Mouse (Mus musculus) retina, postnatal 7 days (tissue): ENCODE measurements around the gene Rbm19.

Experiments used
- DNase-seq: peaks from one replicate; pipeline ENCODE4 v3.0.0-alpha.2; 2012; ENCODE audit warnings: low read depth, low spot score

Rbm19 gene

DNA sequence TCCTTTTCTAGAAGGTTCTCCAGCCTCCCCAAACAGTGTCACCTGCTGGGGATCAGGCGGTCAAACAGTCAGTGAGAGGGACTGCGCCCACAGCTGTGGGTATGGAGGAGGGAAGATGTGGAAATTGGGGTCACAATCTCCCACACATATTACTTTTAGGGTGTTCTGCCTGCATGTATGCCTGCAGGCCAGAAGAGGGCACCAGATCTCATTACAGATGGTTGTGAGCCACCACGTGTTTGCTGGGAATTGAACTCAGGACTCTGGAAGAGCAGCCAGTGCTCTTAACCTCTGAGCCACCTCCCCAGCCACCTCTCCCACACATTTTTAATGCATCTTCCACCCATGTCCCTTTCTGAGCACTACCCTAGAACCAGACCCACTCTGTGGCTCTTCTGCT is 88.1 kb downstream of the Rbm19 start:
- DNase-seq: no peak

DNA sequence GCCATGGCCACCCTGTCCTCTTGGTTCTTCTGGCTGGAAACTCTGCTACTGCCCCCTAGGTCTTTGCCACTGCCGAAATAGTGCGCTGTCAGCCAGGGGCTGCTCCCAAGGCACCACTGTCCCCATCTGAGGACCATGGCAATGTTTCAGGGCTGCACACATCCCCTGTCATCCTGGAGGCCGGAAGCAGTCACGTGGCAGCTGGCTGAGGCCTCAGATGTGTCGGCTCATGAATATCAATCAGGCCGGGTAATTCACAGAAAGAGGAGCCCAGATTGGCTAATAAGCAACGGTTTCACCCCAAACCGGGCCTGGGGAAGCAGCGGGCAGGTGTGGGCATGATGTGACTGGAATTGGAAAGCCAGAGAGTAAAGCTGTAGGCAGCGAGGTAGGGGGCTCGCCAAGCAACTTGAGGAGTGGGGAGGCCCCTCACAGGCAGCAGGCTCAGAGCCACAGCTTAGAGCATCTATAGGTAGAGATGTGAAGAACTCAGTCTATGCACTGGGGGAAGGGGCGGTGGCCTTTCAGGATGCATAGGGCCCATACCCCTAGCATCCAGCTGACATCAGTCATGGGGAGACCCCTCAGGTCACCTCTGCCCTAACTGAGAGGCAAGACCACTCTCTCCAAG is 90.2 kb downstream of the Rbm19 start:
- DNase-seq: no peak

DNA sequence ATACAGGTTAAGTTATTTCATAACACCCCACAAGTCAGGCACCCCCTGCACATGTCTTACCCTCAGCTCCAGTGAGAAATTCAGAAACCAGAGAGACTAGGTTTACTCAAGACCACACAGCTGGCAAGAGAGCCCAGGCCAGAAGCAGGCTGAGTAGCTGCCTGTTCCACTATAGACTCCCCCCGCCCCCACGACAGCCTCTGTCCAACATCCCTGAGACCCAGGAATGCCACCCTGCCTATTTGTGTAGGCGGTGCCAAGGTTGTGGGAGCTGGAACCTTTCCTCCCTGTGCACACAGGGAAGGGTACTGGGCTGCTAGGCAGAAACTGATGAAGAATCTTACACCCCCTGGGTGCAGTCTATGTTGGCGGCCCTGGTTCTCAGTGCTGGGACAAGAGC is 91.2 kb downstream of the Rbm19 start:
- no peak for DNase-seq

DNA sequence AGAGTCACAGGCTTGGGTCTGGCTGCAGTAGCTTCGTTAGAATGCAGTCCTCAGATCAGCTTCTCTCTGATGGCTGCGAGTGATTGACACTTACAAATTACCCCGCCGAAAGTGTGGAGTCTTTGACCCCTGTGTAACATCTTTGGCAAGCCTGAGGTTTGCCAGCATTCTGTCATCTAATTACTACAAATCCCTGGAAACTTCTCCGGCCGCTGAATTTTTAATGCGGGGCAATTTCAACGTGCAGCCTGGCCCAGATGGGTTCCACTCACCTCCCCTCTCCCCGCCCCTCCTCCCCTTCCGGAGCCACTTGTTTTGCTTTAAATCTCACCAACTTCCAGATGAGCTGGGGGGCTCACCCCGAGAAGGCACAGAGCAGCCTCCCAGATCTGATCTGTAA is 94.4 kb downstream of the Rbm19 start:
- DNase-seq: no peak

DNA sequence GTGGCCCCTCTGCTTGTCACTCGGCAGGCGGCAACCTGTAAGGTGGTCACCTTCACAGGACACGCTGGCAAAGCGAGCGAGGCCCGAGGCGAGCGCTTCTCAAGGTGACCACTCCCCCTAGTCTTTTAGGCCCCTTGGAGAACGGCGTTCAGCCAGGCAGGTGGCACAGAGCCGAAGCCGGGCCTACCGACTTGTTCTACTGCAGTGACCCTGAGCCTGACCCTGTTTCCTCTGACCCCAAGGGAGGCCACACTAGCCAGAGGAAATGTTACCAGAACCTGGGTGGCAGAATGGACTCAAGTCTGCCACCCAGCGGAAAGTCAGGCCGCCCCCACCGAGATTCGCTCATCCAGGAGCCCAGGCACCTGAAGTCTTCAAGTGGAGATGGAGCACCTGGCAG is 94.9 kb downstream of the Rbm19 start:
- DNase-seq: no peak

DNA sequence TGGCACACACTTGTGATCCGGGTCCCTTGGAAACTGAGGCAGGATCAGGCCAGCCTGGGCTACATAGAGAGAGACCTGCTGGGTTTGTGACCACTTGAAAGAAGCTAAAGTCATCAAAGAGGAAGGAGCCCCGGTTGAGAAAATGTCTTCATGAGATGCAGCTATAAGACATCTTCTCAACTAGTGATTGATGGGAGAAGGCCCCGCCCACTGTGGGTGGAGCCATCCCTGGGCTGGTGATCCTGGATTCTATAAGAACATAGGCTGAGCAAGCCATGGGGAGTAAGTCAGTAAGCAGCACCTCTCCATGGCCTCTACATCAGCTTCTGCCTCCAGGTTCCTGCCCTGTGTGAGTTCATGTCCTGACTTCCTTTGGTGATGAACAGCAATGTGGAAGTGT is 98.2 kb downstream of the Rbm19 start:
- DNase-seq: no peak

DNA sequence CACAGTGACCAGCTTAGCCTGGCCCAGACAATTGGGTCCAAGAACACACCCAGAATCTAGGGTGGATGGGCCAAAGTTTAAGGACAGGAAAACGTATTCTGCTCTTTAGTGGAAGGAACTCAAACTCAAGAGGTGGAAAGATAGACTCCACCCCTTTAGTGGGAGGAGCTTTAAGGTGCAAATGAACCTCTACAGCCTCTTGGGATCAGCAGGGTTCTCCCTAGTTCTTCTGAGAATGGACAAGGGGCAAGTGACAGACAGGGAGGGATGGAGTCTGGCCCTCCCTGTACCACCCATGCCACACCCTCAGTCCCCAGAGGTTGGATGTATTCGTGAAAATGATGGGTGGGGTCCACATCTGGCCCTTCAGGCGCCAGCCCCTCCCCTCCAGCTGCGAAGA is 105.0 kb downstream of the Rbm19 start:
- DNase-seq: no peak

DNA sequence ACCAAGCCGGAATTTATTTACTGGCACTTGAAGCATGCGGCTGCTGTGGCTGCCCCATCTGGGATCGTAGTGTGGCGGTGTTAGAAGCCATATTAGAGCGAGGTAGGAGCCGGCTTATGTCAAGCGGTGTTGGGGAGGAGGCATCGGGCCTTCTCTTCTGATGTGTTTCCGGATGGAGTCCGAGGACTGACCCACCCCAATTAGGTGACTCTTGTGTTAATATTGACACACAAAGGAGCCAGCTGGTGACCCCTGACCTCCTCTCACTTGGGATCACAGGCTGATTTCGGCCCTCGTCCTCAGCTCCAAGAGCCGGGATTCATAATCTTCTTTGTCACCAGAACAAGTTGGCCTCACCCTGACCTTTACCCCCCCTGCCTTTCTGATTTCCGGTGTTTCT is 109.1 kb downstream of the Rbm19 start:
- no peak for DNase-seq

DNA sequence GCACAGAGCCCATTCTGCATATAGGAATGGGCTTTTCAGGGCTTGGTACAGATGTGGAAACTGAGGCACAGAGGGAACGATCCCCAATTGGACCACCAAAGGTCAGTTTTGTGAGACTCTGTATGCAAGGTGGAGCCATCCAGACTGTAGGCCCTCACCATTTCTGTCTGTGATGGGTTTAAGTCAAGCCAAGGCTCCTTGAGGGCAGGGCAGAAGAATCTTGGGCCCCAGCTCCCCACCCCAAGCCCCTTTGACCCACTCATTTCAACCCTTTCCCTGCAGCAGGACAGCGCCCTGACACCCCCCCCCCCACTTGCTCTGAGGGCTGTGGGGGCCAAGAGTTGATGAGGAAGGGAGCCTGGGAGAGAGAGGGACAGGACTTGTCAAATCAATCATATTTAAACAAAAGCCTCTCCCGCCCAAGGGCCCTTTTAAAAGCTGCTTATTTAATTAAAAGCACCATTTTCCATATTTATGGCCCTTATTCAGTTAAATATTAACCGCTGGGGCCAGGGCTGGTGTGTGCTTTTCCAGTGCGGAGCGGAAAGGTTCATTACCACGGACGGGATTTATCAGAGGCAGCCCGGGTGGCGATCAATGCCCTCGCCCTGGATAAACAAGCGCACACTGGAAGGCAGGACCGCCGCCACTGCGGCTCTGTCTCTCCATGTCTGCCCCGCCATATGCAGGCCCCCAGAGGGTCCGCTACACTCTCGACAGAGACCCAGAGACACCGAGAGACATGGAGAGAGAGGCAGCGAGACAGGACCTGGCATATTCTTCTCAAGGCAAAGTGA is 112.5 kb downstream of the Rbm19 start:
- DNase-seq: no peak

DNA sequence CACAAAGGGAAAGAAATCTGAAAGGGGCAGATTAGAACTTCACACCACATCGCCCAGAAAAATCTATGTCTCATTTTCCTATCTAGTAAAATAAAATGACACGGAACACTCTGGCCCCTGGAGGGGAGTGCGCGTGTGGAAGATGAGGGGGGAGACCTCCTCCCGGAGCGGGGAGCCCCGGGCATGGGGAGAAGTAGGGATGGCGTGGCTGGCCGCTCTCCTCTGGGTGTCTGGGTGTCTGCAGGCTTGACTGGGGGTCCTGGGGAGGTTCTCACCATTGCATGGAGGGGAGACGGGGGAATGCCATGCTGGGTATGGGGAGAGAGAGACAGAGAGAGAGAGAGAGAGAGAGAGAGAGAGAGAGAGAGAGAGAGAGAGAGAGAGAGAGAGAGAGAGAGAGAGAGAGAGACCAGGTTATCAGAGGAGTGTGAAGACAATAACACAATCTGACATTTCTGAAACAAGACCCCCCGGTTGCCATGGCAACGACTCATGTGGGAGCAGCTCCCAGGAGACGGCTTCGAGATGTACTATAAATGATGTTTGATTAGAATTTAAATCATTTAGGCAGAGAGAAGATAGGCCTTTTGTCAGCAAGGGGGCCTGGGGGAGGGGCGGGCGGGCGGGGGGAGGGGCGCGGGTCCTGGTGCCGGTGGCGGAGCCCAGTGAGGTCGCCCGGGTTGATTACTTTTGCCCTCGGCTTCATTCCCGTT is 115.3 kb downstream of the Rbm19 start:
- DNase-seq: no peak

DNA sequence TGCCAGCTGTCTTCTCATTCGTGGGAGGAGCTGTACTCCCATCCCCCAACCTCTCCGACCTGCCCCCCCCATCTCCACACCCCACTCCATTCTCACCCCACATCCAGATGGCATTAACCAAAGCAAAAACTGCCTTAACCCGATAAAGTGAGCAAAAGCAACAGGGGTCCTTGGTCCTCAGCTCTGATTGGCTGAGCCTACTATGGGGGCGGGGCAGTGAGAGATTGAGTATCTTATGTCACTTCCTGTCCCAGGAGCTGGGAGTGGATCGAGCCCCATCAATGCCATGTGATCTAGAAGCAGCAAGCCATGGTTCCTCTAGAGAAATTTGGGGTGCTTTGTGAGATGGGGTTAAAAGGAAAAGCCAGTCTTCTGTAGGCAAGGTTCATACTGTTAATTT is 118.9 kb downstream of the Rbm19 start:
- DNase-seq: no peak

DNA sequence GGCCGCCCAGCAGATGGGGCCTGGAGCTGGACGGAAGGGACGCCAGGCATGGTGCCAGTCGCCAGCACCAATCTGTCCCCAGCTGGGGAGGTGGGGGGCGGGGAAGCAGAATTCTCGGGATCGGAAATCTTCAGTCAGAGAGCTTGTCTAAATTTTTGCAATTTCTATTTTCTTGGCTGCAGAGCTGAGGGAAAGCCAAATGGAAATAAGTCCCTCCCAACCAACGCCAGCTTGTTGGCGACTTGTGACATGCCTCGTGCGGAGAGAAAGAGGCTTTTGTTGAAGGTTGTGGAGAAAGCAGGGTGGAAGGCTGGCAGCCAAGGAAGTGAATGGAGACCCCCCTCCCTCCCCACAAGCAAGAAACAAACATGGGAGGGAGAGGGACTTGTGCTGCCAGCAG is 119.3 kb downstream of the Rbm19 start:
- no peak for DNase-seq

DNA sequence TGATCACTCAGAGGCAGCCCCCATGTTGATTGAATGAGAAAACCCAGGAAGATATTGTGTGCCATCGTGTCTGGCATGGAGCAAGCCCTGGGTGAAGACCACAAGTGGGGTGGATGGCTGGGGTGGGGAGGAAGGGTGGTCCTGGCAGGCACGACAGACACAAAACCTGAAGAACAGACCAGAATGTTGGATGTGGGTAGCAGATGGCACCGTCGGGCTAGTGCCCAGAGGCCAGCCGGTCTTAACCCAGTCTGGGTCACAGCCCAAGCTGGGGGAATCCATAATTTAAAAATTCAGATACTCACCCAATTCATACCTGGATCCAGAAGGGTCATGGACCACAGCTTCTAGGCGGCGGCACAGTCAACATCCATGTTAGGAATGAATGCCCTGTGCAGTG is 123.8 kb downstream of the Rbm19 start:
- no peak for DNase-seq

DNA sequence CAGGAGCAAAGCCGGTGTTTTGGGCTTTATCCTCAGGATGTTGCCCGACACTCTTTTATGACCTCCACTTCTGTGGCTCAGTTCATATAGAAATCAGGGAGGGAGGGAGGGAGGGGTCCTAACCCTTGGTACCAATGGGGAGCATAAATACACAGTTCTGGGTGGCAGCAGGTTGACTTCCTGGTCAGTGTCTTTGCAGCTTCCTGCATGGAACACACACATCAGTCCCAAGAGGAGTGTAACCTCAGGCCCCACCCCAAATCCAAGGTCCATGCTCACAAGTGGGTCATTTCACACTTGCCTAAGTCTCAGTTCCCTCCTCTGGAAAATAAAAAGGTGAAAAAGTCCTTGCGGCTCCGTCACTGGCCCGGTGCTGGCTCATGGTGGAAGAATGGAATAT is 129.1 kb downstream of the Rbm19 start:
- DNase-seq: no peak
